Mouse (Mus musculus) gastrocnemius, adult 8-10 months (tissue): ENCODE data around the gene Sgms1. TPM values are rescaled to one million over a fixed set of nuclear protein-coding genes. Genes with fewer than 3 reads are reported as not detected.

Experiments used
- DNase-seq, 2 experiments: peaks; one replicate each; pipeline ENCODE4 v3.0.0; 2022; ENCODE audit warnings: low spot score in 2 of 2
- total RNA-seq, 4 experiments: library from RNA; stranded (reverse); gene quantifications; 2 replicates each; pipeline ENCODE4 v1.2.4; 2022

The Sgms1 gene
- total RNA-seq, 4 experiments from 2014 or later = 57.6 to 68.1 (median 61.3) TPM

- DNase-seq = no peak
Observed at GRCm38 (mm10) chr19:32182471-32182870, 207.0 kb downstream of the Sgms1 start.

GRCm38 (mm10) chr19:32181721-32182394, 207.7 kb downstream of the Sgms1 start:
- DNase-seq = no peak

GRCm38 (mm10) chr19:32180756-32181674, 208.5 kb downstream of the Sgms1 start:
- peak; percentile 39 to 57 for DNase-seq

- no peak for DNase-seq
Observed at GRCm38 (mm10) chr19:32179978-32180413, 209.5 kb downstream of the Sgms1 start.

GRCm38 (mm10) chr19:32179514-32179913, 210.0 kb downstream of the Sgms1 start:
- no peak for DNase-seq

- DNase-seq = peak in 1 of 2 experiments; percentile 22
Observed at GRCm38 (mm10) chr19:32178161-32178560, 211.4 kb downstream of the Sgms1 start.

GRCm38 (mm10) chr19:32176458-32176857, 213.1 kb downstream of the Sgms1 start:
- no peak for DNase-seq

- no peak for DNase-seq
Observed at GRCm38 (mm10) chr19:32175991-32176390, 213.5 kb downstream of the Sgms1 start.

- DNase-seq = no peak
Observed at GRCm38 (mm10) chr19:32175013-32175412, 214.5 kb downstream of the Sgms1 start.

- no peak for DNase-seq
Observed at GRCm38 (mm10) chr19:32174561-32174960, 215.0 kb downstream of the Sgms1 start.

- no peak for DNase-seq
Observed at GRCm38 (mm10) chr19:32173522-32174184, 215.9 kb downstream of the Sgms1 start.

- no peak for DNase-seq
Observed at GRCm38 (mm10) chr19:32172511-32172981, 217.0 kb downstream of the Sgms1 start.

GRCm38 (mm10) chr19:32171981-32172380, 217.5 kb downstream of the Sgms1 start:
- DNase-seq = no peak

GRCm38 (mm10) chr19:32169634-32170540, 219.6 kb downstream of the Sgms1 start:
- DNase-seq = peak; percentile 78 to 81

GRCm38 (mm10) chr19:32168031-32168430, 221.5 kb downstream of the Sgms1 start:
- DNase-seq = no peak

GRCm38 (mm10) chr19:32166823-32167605, 222.5 kb downstream of the Sgms1 start:
- DNase-seq = no peak

GRCm38 (mm10) chr19:32165711-32166110, 223.8 kb downstream of the Sgms1 start:
- no peak for DNase-seq

- DNase-seq = no peak
Observed at GRCm38 (mm10) chr19:32164128-32164527, 225.4 kb downstream of the Sgms1 start.

GRCm38 (mm10) chr19:32159944-32160343, 229.6 kb downstream of the Sgms1 start:
- DNase-seq = no peak

GRCm38 (mm10) chr19:32159168-32159567, 230.3 kb downstream of the Sgms1 start:
- no peak for DNase-seq
